Mouse (Mus musculus) mature B cell (primary cell): ENCODE data around the gene Olfr876.
"Not testable (repeated sequence)": the region's sequence is repeated elsewhere in the genome, so short reads cannot be mapped to it uniquely, and the experiment has no call there.

Source experiments
- in situ Hi-C: fragments of 300-500 bp; cut with MboI; formaldehyde crosslinking; loops from 2 replicates; pipeline ENCODE4 v1.14.3; 2019

Gene Olfr876

GRCm38 (mm10) chr9:37802731-37803130 lies at the start of gene Olfr876:
Gene Olfr876 (plus strand): TSS chr9:37803031.
- in situ Hi-C loops, result no loop called here

DNA sequence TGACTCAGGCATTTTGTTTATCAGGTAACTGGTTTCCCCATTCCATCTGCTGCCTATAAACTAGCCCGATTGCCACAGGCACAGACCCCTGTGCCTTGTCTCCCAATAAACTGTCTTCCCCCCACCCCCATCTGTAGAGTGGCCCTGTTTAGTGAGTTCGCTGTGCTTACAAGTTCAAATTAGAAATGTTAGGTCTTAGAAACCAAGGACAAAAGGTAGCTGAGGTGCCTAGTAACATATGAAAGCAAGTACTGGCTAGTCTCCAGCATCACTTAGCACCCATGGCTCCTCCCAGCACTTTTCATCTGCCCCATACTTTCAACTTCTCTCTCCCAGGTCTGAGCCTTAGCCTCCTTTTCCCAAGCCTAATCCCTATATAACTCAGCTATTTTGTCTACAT lies 41.1 kb upstream of the Olfr876 start:
- in situ Hi-C loops, result no loop called here

- in situ Hi-C loops, result no loop called here
Observed at GRCm38 (mm10) chr9:37762541-37762940, 40.3 kb upstream of the Olfr876 start.

DNA sequence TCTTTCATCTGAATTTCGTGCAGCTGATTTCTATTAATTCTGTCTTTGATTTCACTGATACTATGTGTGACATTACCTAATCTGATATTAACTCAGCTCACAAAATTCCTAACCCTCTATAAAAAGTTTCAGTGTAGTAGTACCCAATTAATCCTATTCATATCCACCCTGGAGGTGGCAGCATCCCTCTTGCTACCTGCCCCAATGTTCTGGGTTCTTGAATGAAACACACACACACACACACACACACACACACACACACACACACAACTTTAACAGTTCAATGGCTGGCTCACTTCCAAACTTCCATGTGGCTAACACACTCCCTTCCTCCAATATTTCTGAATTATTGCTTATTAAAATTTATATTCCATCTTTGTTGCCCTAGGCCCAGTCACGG lies 32.2 kb upstream of the Olfr876 start:
- in situ Hi-C loops, result no loop called here

DNA sequence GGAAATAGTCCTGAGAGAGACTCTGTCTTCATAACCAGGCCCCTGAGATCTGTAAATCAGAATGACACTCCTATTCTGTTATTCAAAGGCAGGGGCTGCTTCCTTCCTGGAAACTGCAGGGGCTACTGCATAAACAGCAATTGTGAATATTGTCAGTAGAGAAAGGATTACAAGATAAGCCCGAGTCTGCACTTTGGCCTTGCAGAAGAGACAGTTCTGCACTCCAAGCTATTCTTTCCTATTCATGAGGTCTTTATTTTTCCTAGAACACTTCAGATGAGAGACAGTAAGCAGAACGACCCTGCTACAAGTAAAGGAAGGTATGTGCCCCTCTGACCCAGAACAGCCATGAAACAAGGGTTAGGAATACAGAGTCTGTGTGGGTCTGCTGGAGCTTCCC lies 31.1 kb upstream of the Olfr876 start, which contains the start of gene Olfr875:
Gene Olfr875, plus strand, starts transcription at position 99 of the 400 bp plus-strand sequence.
- in situ Hi-C loops, result no loop called here

- in situ Hi-C loops, result no loop called here
Observed at GRCm38 (mm10) chr9:37782766-37783260, 20.0 kb upstream of the Olfr876 start.

- in situ Hi-C loops, result not testable (repeated sequence)
Observed at GRCm38 (mm10) chr9:37783394-37784387, 19.1 kb upstream of the Olfr876 start.

DNA sequence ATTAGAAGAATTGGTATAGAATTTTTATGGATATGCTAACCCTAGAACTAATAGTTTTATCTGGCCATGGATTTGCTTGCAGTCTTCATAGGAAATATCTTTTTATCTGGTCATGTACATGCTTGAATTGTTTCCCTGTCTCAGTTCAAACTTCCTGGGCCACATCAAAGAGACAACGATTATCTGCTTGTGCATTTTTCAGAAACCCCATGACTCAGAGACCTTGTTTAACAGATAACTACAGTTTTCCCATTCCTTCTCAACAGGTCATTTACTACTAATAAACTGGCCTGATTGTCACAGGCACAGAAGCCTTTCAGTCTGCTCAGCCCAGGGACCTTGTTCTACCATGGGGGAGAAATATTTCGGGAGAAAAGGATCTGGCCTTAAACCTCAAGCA lies 16.4 kb upstream of the Olfr876 start:
- in situ Hi-C loops, result no loop called here

GRCm38 (mm10) chr9:37802055-37802454 lies 776 bp upstream of the Olfr876 start:
- in situ Hi-C loops, result no loop called here

DNA sequence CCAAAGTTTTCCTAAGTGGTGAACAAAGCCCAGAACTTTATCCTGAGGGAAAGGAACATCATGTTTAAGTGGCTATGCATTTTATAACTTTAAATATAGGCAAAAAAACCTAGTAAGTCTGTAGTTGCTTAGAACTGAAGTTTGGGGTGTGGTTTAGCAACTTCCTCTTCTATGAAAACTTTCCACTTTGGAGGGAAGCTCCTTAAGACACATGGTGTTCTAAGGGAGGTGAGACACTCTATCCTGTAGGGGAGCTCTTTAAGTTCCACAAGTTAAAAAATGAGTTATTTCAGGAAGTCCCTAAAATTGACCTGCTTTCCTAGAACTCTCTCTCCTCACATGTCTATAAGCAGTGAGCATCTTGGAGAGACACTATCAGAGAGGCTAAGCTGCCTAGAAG lies 4.4 kb downstream of the Olfr876 start:
- in situ Hi-C loops, result no loop called here

GRCm38 (mm10) chr9:37808456-37808855 lies 5.6 kb downstream of the Olfr876 start:
- in situ Hi-C loops, result no loop called here

GRCm38 (mm10) chr9:37808976-37809375 lies 6.1 kb downstream of the Olfr876 start:
- in situ Hi-C loops, result no loop called here

DNA sequence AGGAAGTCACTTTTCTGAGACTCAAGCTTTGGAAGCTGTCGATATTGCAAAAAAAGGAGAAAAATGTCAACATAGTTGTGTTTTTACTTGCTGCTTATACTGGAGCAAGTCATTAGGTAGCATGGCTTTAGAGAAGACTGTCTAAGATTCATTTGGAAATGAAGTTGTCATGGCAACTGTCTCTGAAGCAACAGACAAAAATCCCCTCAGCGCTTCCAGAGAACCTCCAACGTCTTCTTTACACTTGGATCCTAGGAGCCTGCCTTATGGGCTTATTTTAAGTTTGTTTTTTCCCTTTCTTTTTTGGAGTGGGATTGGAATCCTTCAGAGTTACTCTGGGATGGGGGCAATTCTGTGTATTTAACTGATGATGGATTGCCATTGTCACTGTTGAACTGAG lies 11.9 kb downstream of the Olfr876 start:
- in situ Hi-C loops, result no loop called here

GRCm38 (mm10) chr9:37829881-37830280 lies 27.1 kb downstream of the Olfr876 start:
- in situ Hi-C loops, result no loop called here

GRCm38 (mm10) chr9:37833341-37833740 lies 30.5 kb downstream of the Olfr876 start:
- in situ Hi-C loops, result no loop called here

DNA sequence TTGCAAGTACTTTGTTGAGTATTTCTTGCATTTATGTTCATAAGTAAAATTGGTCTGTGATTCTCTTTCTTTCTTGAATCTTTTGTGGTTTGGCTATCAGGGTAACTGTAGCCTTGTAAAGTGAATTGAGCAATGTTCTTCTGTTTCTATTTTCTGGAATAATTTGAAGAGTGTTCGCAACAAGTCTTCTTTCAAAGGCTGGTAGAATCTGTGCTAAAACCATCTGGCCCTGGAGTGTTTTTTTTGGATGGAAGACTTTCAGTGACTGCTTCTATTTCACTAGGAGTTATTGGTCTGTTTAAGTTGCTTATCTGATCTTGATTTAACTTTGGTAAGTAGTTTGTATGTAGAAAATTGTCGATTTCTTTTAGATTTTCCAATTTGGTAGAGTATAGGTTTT lies 46.4 kb downstream of the Olfr876 start:
- in situ Hi-C loops, result no loop called here

DNA sequence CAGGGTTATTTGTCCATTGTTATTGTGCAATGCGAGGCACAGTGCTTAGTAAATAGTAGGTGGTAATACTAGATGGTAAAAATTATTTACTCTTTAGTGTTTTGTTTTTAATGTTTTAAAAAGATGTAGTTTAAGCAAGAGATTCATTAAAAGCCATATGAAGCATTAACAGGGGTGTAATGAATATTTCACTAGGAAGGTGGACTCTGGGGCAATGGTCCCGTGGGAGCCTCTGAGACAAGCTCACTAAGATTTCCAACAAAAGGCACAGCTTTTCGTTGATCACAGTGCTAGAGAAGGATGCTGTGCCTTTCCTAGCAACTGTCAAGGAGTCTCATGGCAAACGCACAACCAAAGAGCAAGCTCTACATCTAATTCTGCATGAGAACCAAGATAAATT lies 51.1 kb downstream of the Olfr876 start, which contains the start of gene Olfr877:
Gene Olfr877, plus strand, starts transcription at position 301 of the 400 bp plus-strand sequence.
- in situ Hi-C loops, result no loop called here
